Comparison of ENCODE assay signal across 19 mouse cellular contexts in the genomic region with DNA sequence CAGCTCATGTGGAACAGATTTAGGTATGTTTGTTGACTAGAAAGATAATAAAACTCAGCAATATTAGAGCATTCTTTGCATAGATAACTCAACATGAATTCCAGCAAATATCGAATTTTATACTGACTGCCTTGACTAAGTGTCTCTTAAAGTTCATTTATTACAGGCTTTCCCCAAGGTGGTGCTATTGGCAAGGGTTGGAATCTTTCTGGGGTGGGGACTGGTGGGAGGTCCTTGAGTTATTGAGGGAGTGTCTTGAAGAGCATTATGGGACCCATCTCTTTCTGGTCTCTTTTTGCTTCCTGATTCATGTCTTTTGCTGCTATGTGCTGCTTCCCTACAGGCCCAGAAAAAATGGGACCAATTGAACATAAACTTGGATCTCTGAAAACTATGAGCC.
DNase-seq lines count a peak whose midpoint lies in the region; ATAC-seq and TF ChIP-seq lines count a peak whose summit lies in the region.
"Had no signal": no experiment of that assay in that cellular context is flagged by ENCODE, and none has a peak within 500 bp of the region (broad histone marks: within the 10 kb centered on the region; RNA-seq: fewer than 3 reads in every experiment).

No protein-coding gene starts in this region.

- H3K4me1 ChIP-seq in intestine, postnatal 0 days (replicated peaks; ENCODE audit: control insufficient read depth, insufficient read depth, low read length), result no peaks in the 10 kb centered on the region
- no peaks in the 10 kb centered on the region for H3K4me1 ChIP-seq in intestine, embryonic 15.5 days (replicated peaks)
- H3K4me1 ChIP-seq in heart, embryonic 11.5 days (ENCODE audit: control insufficient read depth, insufficient read depth, low read length), result no peaks in the 10 kb centered on the region
- H3K4me1 ChIP-seq: heart, embryonic 13.5 days had no signal

- no peak for ATAC-seq in intestine, postnatal 0 days
- ATAC-seq in intestine, embryonic 15.5 days, result no peak
- ATAC-seq in heart, embryonic 11.5 days (replicated peaks; ENCODE audit: insufficient number of reproducible peaks, low FRiP score, low TSS enrichment), result no peak
- ATAC-seq: CD4-positive, CD25-positive, alpha-beta regulatory T cell, adult 4 months; inflammation-experienced regulatory T-cells, adult 6 months had no signal

- H3K4me2 ChIP-seq in intestine, postnatal 0 days (replicated peaks; ENCODE audit: low read depth), result no peak overlapping the region
- H3K4me2 ChIP-seq in intestine, embryonic 15.5 days (replicated peaks), result no peak overlapping the region
- H3K4me2 ChIP-seq in heart, embryonic 11.5 days, result no peak overlapping the region
- H3K4me2 ChIP-seq: heart, embryonic 13.5 days; midbrain, embryonic 11.5 days had no signal

- H3K9me3 ChIP-seq in intestine, postnatal 0 days (ENCODE audit: control insufficient read depth), result no peaks in the 10 kb centered on the region
- no peaks in the 10 kb centered on the region for H3K9me3 ChIP-seq in intestine, embryonic 15.5 days
- no peaks in the 10 kb centered on the region for H3K9me3 ChIP-seq in heart, embryonic 11.5 days (replicated peaks; ENCODE audit: control insufficient read depth, low read length)
- H3K9me3 ChIP-seq: heart, embryonic 13.5 days had no signal

- TF ChIP-seq CTCF in intestine, postnatal 0 days (IDR thresholded peaks at IDR 0.05; ENCODE audit: low read depth), result 0 out of 2 replicates have a peak, but pooled peaks have one; percentile 9

- H3K4me3 ChIP-seq in intestine, postnatal 0 days (ENCODE audit: low read depth, low read length), result no peak overlapping the region
- no peak overlapping the region for H3K4me3 ChIP-seq in intestine, embryonic 15.5 days (replicated peaks)
- H3K4me3 ChIP-seq in heart, embryonic 11.5 days (ENCODE audit: low read depth, low read length), result no peak overlapping the region
- H3K4me3 ChIP-seq: heart, embryonic 13.5 days; myocyte had no signal

- no peaks in the 10 kb centered on the region for H3K27me3 ChIP-seq in intestine, postnatal 0 days (replicated peaks; ENCODE audit: control insufficient read depth, insufficient read depth, low read length)
- no peaks in the 10 kb centered on the region for H3K27me3 ChIP-seq in intestine, embryonic 15.5 days (replicated peaks)
- no peaks in the 10 kb centered on the region for H3K27me3 ChIP-seq in heart, embryonic 11.5 days (ENCODE audit: control insufficient read depth, insufficient read depth, low read length)
- H3K27me3 ChIP-seq: heart, embryonic 13.5 days had no signal

- peak; percentile 8 to 31 for DNase-seq in B cell, adult 2 months
- peak; percentile 15 for DNase-seq in R1 (ENCODE audit: low read depth, low spot score)
- DNase-seq in retina, embryonic 14.5 days (ENCODE audit: low spot score), result peak; percentile 50
- DNase-seq in left cerebral cortex, adult 9 months (ENCODE audit: low spot score in 2 of 2), result no peak
- DNase-seq: cerebellum, adult 11 months; gastrocnemius, postnatal 36 days; kidney, postnatal 25 days; lung, postnatal 36 days; right cerebral cortex, adult 18-20 months; thymus, postnatal 14 days had no signal

- no peak overlapping the region for H3K27ac ChIP-seq in intestine, postnatal 0 days (ENCODE audit: low read depth, low read length)
- H3K27ac ChIP-seq in intestine, embryonic 15.5 days, result no peak overlapping the region
- H3K27ac ChIP-seq in heart, embryonic 11.5 days (ENCODE audit: low read depth, low read length), result no peak overlapping the region
- H3K27ac ChIP-seq: heart, embryonic 13.5 days; liver, embryonic 14.5 days had no signal

- H3K36me3 ChIP-seq in intestine, postnatal 0 days (ENCODE audit: control insufficient read depth, insufficient read depth), result no peaks in the 10 kb centered on the region
- no peaks in the 10 kb centered on the region for H3K36me3 ChIP-seq in intestine, embryonic 15.5 days
- H3K36me3 ChIP-seq in heart, embryonic 11.5 days (ENCODE audit: control insufficient read depth, insufficient read depth, low read length), result no peaks in the 10 kb centered on the region
- H3K36me3 ChIP-seq: heart, embryonic 13.5 days had no signal

- 76% methylated on average over 1 of the region's 1 CpGs for WGBS in intestine, postnatal 0 days
- WGBS in intestine, embryonic 15.5 days, result 83% methylated on average over 1 of the region's 1 CpGs
- 67% methylated on average over 1 of the region's 1 CpGs for WGBS in heart, embryonic 11.5 days (ENCODE audit: insufficient replicate concordance)

- no peak overlapping the region for H3K9ac ChIP-seq in intestine, postnatal 0 days (ENCODE audit: low read depth, low read length)
- H3K9ac ChIP-seq in intestine, embryonic 15.5 days, result no peak overlapping the region
- no peak overlapping the region for H3K9ac ChIP-seq in heart, embryonic 11.5 days (ENCODE audit: low read depth, low read length)
- H3K9ac ChIP-seq: heart, embryonic 13.5 days; liver, embryonic 14.5 days had no signal

Comparison
In these comparisons a context has a peak if more than half of its experiments do, and no peak if none do; other contexts are left out.
1. DNase-seq: peak in B cell, adult 2 months (2 of 2), R1 (single experiment) and retina, embryonic 14.5 days (single experiment); none in left cerebral cortex, adult 9 months (0 of 2).